Mouse (Mus musculus): ENCODE measurements at regions not wholly inside any gene's neighbourhood (a gene's known extent, or its start where the extent isn't known, plus 50 kb on each side); places are given as distances from the start of the nearest gene placed in this dataset.

GRCm38 (mm10) chr8:15304143-15304677 is 258.3 kb upstream of the BB014433 start:
- TF ChIP-seq POLR2A (IDR thresholded peaks at IDR 0.05; ENCODE audit: low read depth, low read length) (no peak), CTCF (IDR thresholded peaks at IDR 0.05; ENCODE audit: borderline replicate concordance, insufficient read depth, low read length) (no peak)
